8 mouse cellular contexts compared by ENCODE assay signal in the genomic region with DNA sequence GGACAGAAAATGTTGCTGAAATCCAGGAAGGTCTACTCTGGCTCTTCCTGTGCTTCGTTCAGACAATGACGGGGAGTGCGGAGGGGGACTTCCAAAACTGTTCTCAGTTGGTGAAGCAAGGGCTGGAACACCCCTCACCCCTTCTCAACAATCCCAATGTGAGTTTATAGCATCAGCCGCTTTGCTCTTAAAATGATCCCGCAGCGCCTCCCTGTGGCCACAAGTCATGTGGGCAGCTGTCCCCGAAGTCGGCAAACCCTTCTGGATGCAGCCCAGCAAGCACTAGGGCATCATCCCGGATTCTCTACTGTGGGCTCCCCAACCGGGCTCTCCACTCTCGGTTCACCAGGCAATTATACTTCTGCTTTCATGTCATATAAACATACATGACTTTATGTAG. TPM values are rescaled to one million over a fixed set of nuclear protein-coding genes. Genes with fewer than 3 reads are reported as not detected.
A peak's percentile ranks its signal among the peaks of the same experiment; 100 is the strongest.
DNase-seq lines count a peak whose midpoint lies in the region.

No protein-coding gene starts in this region.

- H3K27me3 ChIP-seq in embryonic facial prominence, embryonic 10.5 days (replicated peaks; ENCODE audit: low read depth, poor library complexity, severe bottlenecking) = 0 out of 2 replicates have a peak, but pooled peaks cover 6% of the 10 kb centered on the region

- 5% methylated on average over 11 of the region's 11 CpGs for whole genome bisulfite sequencing in embryonic facial prominence, embryonic 10.5 days

- peaks cover 7% of the 10 kb centered on the region for H3K4me1 ChIP-seq in embryonic facial prominence, embryonic 10.5 days

- no peak overlapping the region for H3K4me3 ChIP-seq in embryonic facial prominence, embryonic 10.5 days

- no peaks in the 10 kb centered on the region for H3K9me3 ChIP-seq in embryonic facial prominence, embryonic 10.5 days

- no peaks in the 10 kb centered on the region for H3K36me3 ChIP-seq in embryonic facial prominence, embryonic 10.5 days (replicated peaks)

- peak; percentile 42 to 62 for DNase-seq in CD8-positive naive resting alpha-beta T cell, adult 2 months (ENCODE audit: low read depth in 2 of 2, low spot score in 2 of 2)
- peak; percentile 88 for DNase-seq in adrenal gland, postnatal 14 days
- peak; percentile 86 for DNase-seq in embryonic facial prominence, embryonic 10.5 days (ENCODE audit: low spot score)
- DNase-seq in heart, adult 8-10 months (ENCODE audit: low spot score) = peak; percentile 47
- peak; percentile 42 to 84 for DNase-seq in layer of hippocampus, adult 8-10 months (ENCODE audit: low spot score in 2 of 2)
- peak; percentile 88 for DNase-seq in lung, postnatal 10 days
- DNase-seq in retina, postnatal 7 days (ENCODE audit: low read depth, low spot score) = peak; percentile 56
- peak; percentile 92 for DNase-seq in thymus, postnatal 4 days

- H3K27ac ChIP-seq in embryonic facial prominence, embryonic 10.5 days (replicated peaks) = no peak overlapping the region

RNA-seq across cellular contexts. Expression of gene Sacs, which starts 25.9 kb away (rescaled TPM):
- 8.7 and 10.2 TPM in 2 replicates for total RNA-seq in adrenal gland, postnatal 14 days (2021)
- polyA plus RNA-seq in embryonic facial prominence, embryonic 10.5 days (2016; fragmentation: Nextera tagmentation; extraction: Ambion mirVana) = 2.3 and 2.8 TPM in 2 replicates
- total RNA-seq in heart, adult 8-10 months (2022) = 10 to 100 TPM; 21.1 to 33.7 (median 25.7) TPM
- total RNA-seq in layer of hippocampus, adult 8-10 months (2022) = 10 to 100 TPM; 48.3 to 59.5 (median 52.5) TPM
